Mouse (Mus musculus): ENCODE data around the gene St3gal3.

DNA sequence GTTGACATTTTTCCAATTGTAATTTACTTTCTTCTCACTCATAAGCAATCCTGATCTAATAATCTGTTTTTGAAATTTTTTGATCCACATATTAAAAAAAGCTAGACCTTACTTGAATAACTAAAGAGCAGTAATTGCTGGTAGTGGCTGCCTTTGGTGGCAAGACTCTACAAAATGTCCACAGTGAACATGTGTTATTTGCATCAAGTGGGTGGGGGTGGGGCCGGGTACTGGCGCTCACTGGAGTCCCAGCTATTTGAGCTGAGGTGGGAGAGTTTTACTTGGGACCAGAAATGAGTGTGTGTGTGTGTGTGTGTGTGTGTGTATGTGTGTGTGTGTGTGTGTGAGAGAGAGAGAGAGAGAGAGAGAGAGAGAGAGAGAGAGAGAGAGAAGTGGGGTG, 77.6 kb downstream of the St3gal3 start:
- no peak for TF ChIP-seq EP300 (IDR thresholded peaks at IDR 0.05; ENCODE audit: low read depth)
- TF ChIP-seq CTCF (IDR thresholded peaks at IDR 0.05; ENCODE audit: low read depth): no peak
